Mouse (Mus musculus): ENCODE results near the gene Gcdh. TPM values are rescaled to one million over a fixed set of nuclear protein-coding genes. Genes with fewer than 3 reads are reported as not detected.

Gcdh gene
- total and polyA plus RNA-seq, 2 experiments from 2014 or later, result 22.1 to 33.2 TPM

- Histone ChIP-seq H3K9me3 (ENCODE audit: low read length) (no peaks in the 10 kb centered on the region), H3K4me1 (ENCODE audit: insufficient read depth, low read length) (no peaks in the 10 kb centered on the region; the same call in 1 of the 2 replicates), H3K27ac (ENCODE audit: low read depth, low read length) (no peak overlapping the region), H3K9ac (replicated peaks; ENCODE audit: low read length, poor library complexity, severe bottlenecking) (no peak overlapping the region), H3K27me3 (ENCODE audit: insufficient read depth, low read length) (no peaks in the 10 kb centered on the region), H3K36me3 (ENCODE audit: insufficient read depth, low read length) (peaks cover 16% of the 10 kb centered on the region), H3K4me3 (ENCODE audit: low read depth, low read length) (peak overlapping the region; percentile 79), H3K4me2 (ENCODE audit: low read depth, low read length, poor library complexity, severe bottlenecking) (no peak overlapping the region)
- ATAC-seq (ENCODE audit: low FRiP score) (no peak), DNase-seq (ENCODE audit: low spot score) (no peak)
- TF ChIP-seq CTCF (IDR thresholded peaks at IDR 0.05), result no peak
- WGBS, result 94% methylated on average over 3 of the region's 3 CpGs
Observed at GRCm38 (mm10) chr8:84856434-84856833, 37.3 kb downstream of the Gcdh start.

- H3K4me3 ChIP-seq (ENCODE audit: low read depth, low read length), result peak overlapping the region; percentile 89; the same call in 1 of the 2 replicates
- H3K4me2 ChIP-seq (ENCODE audit: low read depth, low read length, poor library complexity, severe bottlenecking), result peak overlapping the region; percentile 82
- ATAC-seq (ENCODE audit: low FRiP score), result no peak
- no peak overlapping the region for H3K9ac ChIP-seq (replicated peaks; ENCODE audit: low read length, poor library complexity, severe bottlenecking)
- 44% methylated on average over 6 of the region's 6 CpGs for WGBS
- H3K9me3 ChIP-seq (ENCODE audit: low read length), result no peaks in the 10 kb centered on the region
- H3K27me3 ChIP-seq (ENCODE audit: insufficient read depth, low read length), result no peaks in the 10 kb centered on the region
- no peak for TF ChIP-seq CTCF (IDR thresholded peaks at IDR 0.05)
- H3K36me3 ChIP-seq (ENCODE audit: insufficient read depth, low read length), result peaks cover 21% of the 10 kb centered on the region
- H3K4me1 ChIP-seq (ENCODE audit: insufficient read depth, low read length), result 0 out of 2 replicates have a peak, but pooled peaks cover 4% of the 10 kb centered on the region
- DNase-seq (ENCODE audit: low spot score), result no peak
- H3K27ac ChIP-seq (ENCODE audit: low read depth, low read length), result no peak overlapping the region; the same call in 1 of the 2 replicates
Observed at GRCm38 (mm10) chr8:84847684-84848435, 45.9 kb downstream of the Gcdh start.

- Histone ChIP-seq H3K9ac (replicated peaks; ENCODE audit: low read length, poor library complexity, severe bottlenecking) (peak within 1 kb of the TSS; percentile 81), H3K27me3 (ENCODE audit: insufficient read depth, low read length) (no peaks in the 10 kb centered on the region), H3K4me3 (ENCODE audit: low read depth, low read length) (peak within 1 kb of the TSS; percentile 89), H3K27ac (ENCODE audit: low read depth, low read length) (peak within 1 kb of the TSS; percentile 91), H3K4me1 (ENCODE audit: insufficient read depth, low read length) (0 out of 2 replicates have a peak, but pooled peaks cover 4% of the 10 kb centered on the region), H3K9me3 (ENCODE audit: low read length) (no peaks in the 10 kb centered on the region), H3K4me2 (ENCODE audit: low read depth, low read length, poor library complexity, severe bottlenecking) (peak within 1 kb of the TSS; percentile 89), H3K36me3 (ENCODE audit: insufficient read depth, low read length) (peaks cover 29% of the 10 kb centered on the region)
- DNase-seq (ENCODE audit: low spot score) (peak; percentile 100), ATAC-seq (ENCODE audit: low FRiP score) (peak; percentile 99)
- 1% methylated on average over 54 of the region's 55 CpGs for WGBS
- TF ChIP-seq CTCF (IDR thresholded peaks at IDR 0.05), result peak; percentile 55
Observed at GRCm38 (mm10) chr8:84846722-84847572, 46.8 kb downstream of the Gcdh start, which contains the start of gene Calr. Calr (minus strand) TSS chr8:84846934.

DNA sequence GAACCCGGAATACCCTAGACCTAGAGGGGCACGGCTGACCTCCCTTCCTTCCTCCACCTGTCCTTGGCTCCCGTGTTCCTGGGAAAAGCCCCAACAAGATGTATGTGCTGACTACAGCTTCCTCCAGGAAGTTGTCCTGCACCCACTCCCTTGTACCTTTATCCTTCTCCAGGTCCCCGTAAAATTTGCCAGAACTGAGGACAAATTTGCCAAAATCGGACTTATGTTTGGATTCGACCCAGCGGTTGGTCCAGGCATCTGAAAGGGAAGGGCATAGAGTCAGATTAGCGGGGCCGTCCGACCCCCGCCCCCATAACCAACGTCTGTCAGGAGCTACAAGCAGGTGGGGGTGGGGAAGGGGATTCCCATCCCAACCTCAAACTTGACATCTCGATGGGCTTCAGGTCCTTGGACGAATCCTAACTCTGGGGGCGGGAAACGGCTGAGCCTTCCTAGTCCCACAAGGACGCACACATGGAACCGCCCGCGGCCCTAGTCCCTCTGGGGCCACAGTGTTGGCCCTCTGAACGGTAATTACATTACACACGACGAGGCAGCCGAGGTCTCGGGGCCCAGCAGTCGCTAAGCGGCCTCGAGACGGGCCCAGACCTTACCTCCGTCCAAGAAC, 47.5 kb downstream of the Gcdh start:
- Histone ChIP-seq H3K4me1 (ENCODE audit: insufficient read depth, low read length) (0 out of 2 replicates have a peak, but pooled peaks cover 4% of the 10 kb centered on the region), H3K27ac (ENCODE audit: low read depth, low read length) (peak overlapping the region; percentile 91), H3K9ac (replicated peaks; ENCODE audit: low read length, poor library complexity, severe bottlenecking) (peak overlapping the region; percentile 81), H3K4me2 (ENCODE audit: low read depth, low read length, poor library complexity, severe bottlenecking) (peak overlapping the region; percentile 89), H3K36me3 (ENCODE audit: insufficient read depth, low read length) (peaks cover 35% of the 10 kb centered on the region), H3K27me3 (ENCODE audit: insufficient read depth, low read length) (no peaks in the 10 kb centered on the region), H3K4me3 (ENCODE audit: low read depth, low read length) (peak overlapping the region; percentile 89), H3K9me3 (ENCODE audit: low read length) (no peaks in the 10 kb centered on the region)
- TF ChIP-seq CTCF (IDR thresholded peaks at IDR 0.05), result no peak
- WGBS, result under 1% methylated on average over 30 of the region's 30 CpGs
- ATAC-seq (ENCODE audit: low FRiP score) (no peak; the same call in 1 of the 2 replicates), DNase-seq (ENCODE audit: low spot score) (peak; percentile 19)

DNA sequence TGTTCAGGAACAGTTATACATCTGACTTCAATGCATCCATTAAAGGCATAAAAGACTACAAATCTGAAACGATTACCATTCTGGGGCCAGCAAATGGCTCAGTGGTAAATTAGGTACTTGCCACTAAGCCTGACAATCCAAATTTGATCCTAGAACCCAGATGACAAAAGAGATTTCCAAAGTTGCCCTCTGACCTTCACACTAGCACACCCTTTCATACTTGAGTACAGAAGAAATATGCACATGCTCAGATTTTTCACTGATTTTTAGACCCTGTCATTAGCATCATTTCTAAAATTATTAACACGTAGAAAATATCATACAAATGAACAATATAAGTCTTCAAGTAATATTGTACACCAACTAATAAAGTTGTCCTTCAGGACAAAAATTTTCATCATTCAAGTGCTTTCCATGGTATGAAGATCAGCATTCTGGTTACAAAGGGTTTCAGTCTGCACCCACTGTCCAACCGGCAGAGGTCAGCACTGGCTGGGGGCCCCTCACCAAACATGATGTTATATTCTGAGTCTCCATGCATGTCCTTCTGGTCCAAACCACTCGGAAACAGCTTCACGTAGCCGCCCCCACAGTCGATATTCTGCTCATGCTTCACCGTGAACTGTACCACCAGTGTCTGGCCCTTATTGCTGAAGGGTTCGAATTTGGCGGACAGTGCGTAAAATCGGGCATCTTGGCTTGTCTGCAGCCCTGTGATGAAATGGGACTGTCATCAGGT, 48.2 kb downstream of the Gcdh start:
- WGBS, result 17% methylated on average over 12 of the region's 12 CpGs
- no peak for ATAC-seq (ENCODE audit: low FRiP score)

More for the DNA sequence above, 48.2 kb downstream of the Gcdh start:
- no peaks in the 10 kb centered on the region for H3K9me3 ChIP-seq (ENCODE audit: low read length)
- TF ChIP-seq CTCF (IDR thresholded peaks at IDR 0.05), result peak; percentile 74
- peak overlapping the region; percentile 81 for H3K9ac ChIP-seq (replicated peaks; ENCODE audit: low read length, poor library complexity, severe bottlenecking)
- DNase-seq (ENCODE audit: low spot score), result peak; percentile 57
- H3K4me2 ChIP-seq (ENCODE audit: low read depth, low read length, poor library complexity, severe bottlenecking), result peak overlapping the region; percentile 89
- H3K4me3 ChIP-seq (ENCODE audit: low read depth, low read length), result peak overlapping the region; percentile 89
- no peaks in the 10 kb centered on the region for H3K27me3 ChIP-seq (ENCODE audit: insufficient read depth, low read length)
- H3K4me1 ChIP-seq (ENCODE audit: insufficient read depth, low read length), result 0 out of 2 replicates have a peak, but pooled peaks cover 4% of the 10 kb centered on the region
- H3K27ac ChIP-seq (ENCODE audit: low read depth, low read length), result peak overlapping the region; percentile 91
- peaks cover 35% of the 10 kb centered on the region for H3K36me3 ChIP-seq (ENCODE audit: insufficient read depth, low read length)
